Mouse (Mus musculus) stomach, postnatal 0 days (tissue): ENCODE measurements around the gene Ncam2.

ENCODE experiments used
- CTCF ChIP-seq: IDR thresholded peaks from 2 replicates; pipeline ENCODE4 v1.5.1; 2016; ENCODE audit warnings: antibody characterized with exemption, low read depth, mild to moderate bottlenecking, moderate library complexity
- EP300 ChIP-seq: optimal IDR thresholded peaks from 2 replicates; pipeline ENCODE3; 2016; ENCODE audit warnings: antibody characterized with exemption

DNA sequence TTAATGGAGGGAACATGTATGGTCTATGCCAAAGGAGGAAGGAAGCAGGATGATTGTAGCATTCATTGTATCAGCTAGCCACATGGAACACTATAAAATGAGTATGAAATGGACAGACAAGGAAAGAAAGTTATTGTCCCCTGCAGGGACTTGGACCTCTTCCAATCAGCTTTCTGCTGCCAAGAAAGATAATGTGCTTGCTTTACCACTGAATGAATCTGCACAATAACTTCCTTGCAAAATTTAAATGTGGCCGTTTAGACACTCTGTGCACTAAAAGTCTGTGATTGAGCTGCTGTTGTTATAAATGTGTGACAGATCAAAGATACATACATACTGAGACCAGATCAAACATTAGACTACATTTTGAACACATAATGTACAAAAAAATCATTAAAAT lies 451.1 kb downstream of the Ncam2 start:
- TF ChIP-seq CTCF (no peak), EP300 (no peak)
